Mouse (Mus musculus) CH12.LX (cell line): ENCODE data around the gene Sept9. TPM values are rescaled to one million over a fixed set of nuclear protein-coding genes. Genes with fewer than 3 reads are reported as not detected.

ENCODE experiments used
- DNase-seq: peaks from one replicate; pipeline ENCODE4 v3.0.0-alpha.2; 2013; ENCODE audit errors: extremely low read depth
- H3K27ac ChIP-seq: 2 replicates; pipeline ENCODE4 v1.5.1; 2012; ENCODE audit warnings: low read depth, mild to moderate bottlenecking, control low read depth, moderate library complexity; ENCODE audit not compliant: insufficient read depth
- H3K27me3 ChIP-seq: replicated peaks from 2 replicates; pipeline ENCODE3; 2012; ENCODE audit warnings: inconsistent platforms
- H3K36me3 ChIP-seq, 2 experiments: replicated peaks in 1 of 2; 2 replicates each; pipeline versions ENCODE3 to v1.6.1; 2012; ENCODE audit warnings: inconsistent platforms in 1 of 2, low read length in 1 of 2, mild to moderate bottlenecking in 1 of 2, mixed read lengths in 1 of 2, moderate library complexity in 1 of 2; ENCODE audit not compliant: control insufficient read depth in 1 of 2, insufficient read depth in 1 of 2
- H3K4me1 ChIP-seq, 2 experiments: 2 replicates each; pipeline ENCODE4 v1.6.1; 2012; ENCODE audit warnings: inconsistent platforms in 1 of 2, moderate library complexity in 1 of 2; ENCODE audit not compliant: insufficient read depth in 2 of 2, control insufficient read depth in 1 of 2
- H3K4me2 ChIP-seq: 2 replicates; pipeline ENCODE4 v1.6.1; 2012; ENCODE audit warnings: low read depth, mild to moderate bottlenecking, control low read depth; ENCODE audit not compliant: poor library complexity, insufficient read depth, severe bottlenecking
- H3K4me3 ChIP-seq, 3 experiments: fragments of 150-350 bp in 1 of 3; sonication (generic) in 1 of 3; replicated peaks in 1 of 3; 2 replicates each; pipeline versions ENCODE3 to v1.5.1; 2011 to 2012; ENCODE audit warnings: low read depth in 2 of 3, low read length in 2 of 3, mild to moderate bottlenecking in 2 of 3, moderate library complexity in 2 of 3, control low read depth in 1 of 3, improper control_type of control experiment in 1 of 3, inconsistent platforms in 1 of 3, mixed read lengths in 1 of 3; ENCODE audit not compliant: poor library complexity in 1 of 3
- H3K79me2 ChIP-seq: replicated peaks from 2 replicates; pipeline ENCODE4 v1.6.1; 2012; ENCODE audit warnings: mild to moderate bottlenecking, moderate library complexity; ENCODE audit not compliant: control insufficient read depth, poor library complexity, insufficient read depth, severe bottlenecking; ENCODE audit errors: extremely low read depth
- H3K9ac ChIP-seq: 2 replicates; pipeline ENCODE4 v1.6.1; 2012; ENCODE audit warnings: low read depth, mild to moderate bottlenecking, control low read depth, moderate library complexity; ENCODE audit not compliant: insufficient read depth
- H3K9me3 ChIP-seq: replicated peaks from 2 replicates; pipeline ENCODE3; 2012; ENCODE audit warnings: low read length, inconsistent platforms, mixed read lengths
- BHLHE40 ChIP-seq: IDR thresholded peaks from 2 replicates; pipeline ENCODE4 v1.6.1; 2011; ENCODE audit warnings: mild to moderate bottlenecking, low read depth, low read length, improper control_type of control experiment
- E2F4 ChIP-seq: IDR thresholded peaks from 2 replicates; pipeline ENCODE4 v1.6.1; 2011; ENCODE audit warnings: low read depth, low read length, improper control_type of control experiment; ENCODE audit not compliant: insufficient replicate concordance
- EP300 ChIP-seq: IDR thresholded peaks from 2 replicates; pipeline ENCODE4 v1.6.1; 2011; ENCODE audit warnings: low read length, improper control_type of control experiment
- ETS1 ChIP-seq: conservative IDR thresholded peaks from 2 replicates; pipeline ENCODE4 v1.6.1; 2012; ENCODE audit warnings: low read depth, mild to moderate bottlenecking, inconsistent platforms, low read length, improper control_type of control experiment, moderate library complexity
- HCFC1 ChIP-seq: IDR thresholded peaks from 2 replicates; pipeline ENCODE4 v1.6.1; 2012; ENCODE audit warnings: low read depth, mild to moderate bottlenecking, inconsistent platforms, low read length, improper control_type of control experiment
- JUND ChIP-seq: conservative IDR thresholded peaks from 2 replicates; pipeline ENCODE4 v1.6.1; 2011; ENCODE audit warnings: low read depth, low read length, improper control_type of control experiment
- KAT2A ChIP-seq: IDR thresholded peaks from 2 replicates; pipeline ENCODE4 v1.6.1; 2012; ENCODE audit warnings: low read length, improper control_type of control experiment, inconsistent platforms; ENCODE audit not compliant: insufficient replicate concordance
- MAFK ChIP-seq: IDR thresholded peaks from 2 replicates; pipeline ENCODE4 v1.6.1; 2011; ENCODE audit warnings: low read length, improper control_type of control experiment; ENCODE audit not compliant: insufficient replicate concordance
- MAZ ChIP-seq: IDR thresholded peaks from 2 replicates; pipeline ENCODE4 v1.6.1; 2012; ENCODE audit warnings: low read depth, mild to moderate bottlenecking, inconsistent platforms, low read length, improper control_type of control experiment, moderate library complexity
- MEF2A ChIP-seq: IDR thresholded peaks from 2 replicates; pipeline ENCODE4 v1.6.1; 2014; ENCODE audit warnings: low read depth, mild to moderate bottlenecking, inconsistent platforms, low read length, improper control_type of control experiment, borderline replicate concordance
- MXI1 ChIP-seq: IDR thresholded peaks from 2 replicates; pipeline ENCODE4 v1.6.1; 2011; ENCODE audit warnings: mild to moderate bottlenecking, low read depth, low read length, improper control_type of control experiment
- NELFE ChIP-seq: IDR thresholded peaks from 2 replicates; pipeline ENCODE4 v1.6.1; 2011; ENCODE audit warnings: low read depth, low read length, improper control_type of control experiment
- NRF1 ChIP-seq: IDR thresholded peaks from 2 replicates; pipeline ENCODE4 v1.6.1; 2014; ENCODE audit warnings: low read depth, mild to moderate bottlenecking, inconsistent platforms, low read length, improper control_type of control experiment, moderate library complexity
- PAX5 ChIP-seq: IDR thresholded peaks from 2 replicates; pipeline ENCODE4 v1.6.1; 2012; ENCODE audit warnings: low read length, inconsistent platforms, mixed read lengths
- POLR2A ChIP-seq: IDR thresholded peaks from 2 replicates; pipeline ENCODE4 v1.6.1; 2011; ENCODE audit warnings: low read depth, mild to moderate bottlenecking, improper control_type of control experiment, low read length
- POLR2AphosphoS2 ChIP-seq: IDR thresholded peaks from 2 replicates; pipeline ENCODE4 v1.6.1; 2011; ENCODE audit warnings: low read depth, low read length, improper control_type of control experiment
- RCOR1 ChIP-seq: conservative IDR thresholded peaks from 2 replicates; pipeline ENCODE4 v1.6.1; 2012; ENCODE audit warnings: low read depth, mild to moderate bottlenecking, inconsistent platforms, low read length, improper control_type of control experiment
- SIN3A ChIP-seq: IDR thresholded peaks from 2 replicates; pipeline ENCODE4 v1.6.1; 2012; ENCODE audit warnings: low read length, improper control_type of control experiment, inconsistent platforms
- TCF12 ChIP-seq: IDR thresholded peaks from 2 replicates; pipeline ENCODE4 v1.6.1; 2014; ENCODE audit warnings: low read depth, mild to moderate bottlenecking, inconsistent platforms, low read length, improper control_type of control experiment
- UBTF ChIP-seq: IDR thresholded peaks from 2 replicates; pipeline ENCODE4 v1.6.1; 2012; ENCODE audit warnings: low read depth, mild to moderate bottlenecking, inconsistent platforms, low read length, improper control_type of control experiment, moderate library complexity
- ZNF384 ChIP-seq: IDR thresholded peaks from 2 replicates; pipeline ENCODE4 v1.6.1; 2012; ENCODE audit warnings: low read depth, low read length, improper control_type of control experiment, inconsistent platforms
- dilution Hi-C: fragments of 300-500 bp; cut with MboI; formaldehyde crosslinking; loops from 2 replicates; pipeline ENCODE4 v1.14.3; 2020; ENCODE audit warnings: low sequenced_read_pairs; ENCODE audit not compliant: extremely low pct_unique_long_range_greater_than_20kb, extremely low pct_ligation_motif_present
- in situ Hi-C: fragments of 300-500 bp; cut with MboI; formaldehyde crosslinking; loops from 3 replicates; pipeline ENCODE4 v1.14.3; 2019; ENCODE audit warnings: low sequenced_read_pairs, low pct_ligation_motif_present, low pct_unique_long_range_greater_than_20kb, mixed read lengths
- polyA plus RNA-seq: library from polyadenylated mRNA; unstranded; fragments of >175 nt; gene quantifications from 2 replicates; pipeline ENCODE4 v1.2.1, GENCODE M21; 2012; ENCODE audit warnings: low read depth; ENCODE audit not compliant: insufficient read length
- total RNA-seq, 2 experiments: library from RNA; depleted of rRNA; stranded (reverse); fragments of 300-350 nt in 1 of 2; fragments of >200 nt in 1 of 2; gene quantifications; 2 replicates each; pipeline ENCODE4 v1.2.3; 2012 to 2014

Gene Sept9
- total and polyA plus RNA-seq, 3 experiments, result 47.6 to 128 (median 110) TPM

GRCm38 (mm10) chr11:117174924-117175323 lies 24.5 kb upstream of the Sept9 start:
- DNase-seq, result no peak
- H3K27ac ChIP-seq, result no peak overlapping the region
- peaks cover 18% of the 10 kb centered on the region for H3K27me3 ChIP-seq
- H3K4me2 ChIP-seq, result no peak overlapping the region
- H3K9ac ChIP-seq, result no peak overlapping the region
- in situ Hi-C loops, result loop anchor here (5.0 to 25.0 kb wide), 4 partner anchors 57 to 513 kb away; partner anchors contain the start of genes Cygb and Prcd
- TF ChIP-seq ETS1 (no peak), POLR2A (no peak), PAX5 (no peak), MAZ (no peak), POLR2AphosphoS2 (no peak), SIN3A (no peak), MEF2A (no peak), BHLHE40 (no peak), JUND (no peak), E2F4 (no peak), UBTF (no peak), MXI1 (no peak), TCF12 (no peak), EP300 (no peak), NRF1 (no peak), MAFK (no peak), ZNF384 (no peak), KAT2A (no peak), HCFC1 (no peak), RCOR1 (no peak)
- dilution Hi-C loops, result no loop called here
- no peaks in the 10 kb centered on the region for H3K36me3 ChIP-seq
- H3K9me3 ChIP-seq, result peaks cover 12% of the 10 kb centered on the region
- peaks cover 10 to 29% of the 10 kb centered on the region in 2 experiments for H3K4me1 ChIP-seq
- H3K4me3 ChIP-seq, result no peak overlapping the region
- no peaks in the 10 kb centered on the region for H3K79me2 ChIP-seq

GRCm38 (mm10) chr11:117175472-117175871 lies 24.0 kb upstream of the Sept9 start:
- TF ChIP-seq EP300, result no peak
- TF ChIP-seq JUND, result no peak
- no peak for TF ChIP-seq POLR2A
- no peak for TF ChIP-seq NELFE
- Histone ChIP-seq H3K9ac (no peak overlapping the region), H3K4me2 (no peak overlapping the region), H3K9me3 (peaks cover 14% of the 10 kb centered on the region), H3K4me1 (peaks cover 5 to 25% of the 10 kb centered on the region in 2 experiments), H3K79me2 (no peaks in the 10 kb centered on the region), H3K36me3 (no peaks in the 10 kb centered on the region), H3K27ac (no peak overlapping the region), H3K4me3 (no peak overlapping the region), H3K27me3 (peaks cover 18% of the 10 kb centered on the region)
- dilution Hi-C loops (no loop called here), in situ Hi-C loops (loop anchor here (5.0 to 25.0 kb wide), 4 partner anchors 57 to 513 kb away; partner anchors contain the start of genes Cygb and Prcd)
- no peak for DNase-seq
